Mouse (Mus musculus) hindbrain, embryonic 10.5 days (tissue): ENCODE data around the gene 2610528J11Rik. TPM values are rescaled to one million over a fixed set of nuclear protein-coding genes. Genes with fewer than 3 reads are reported as not detected.

ENCODE experiments used
- polyA plus RNA-seq: library from polyadenylated mRNA; unstranded; fragments of >200 nt; fragmentation: Nextera tagmentation; extraction: Ambion mirVana; gene quantifications from 2 replicates; pipeline ENCODE4 v1.2.1, GENCODE M21; 2016

2610528J11Rik gene
- polyA plus RNA-seq, 1 experiment from 2014 or later = 1.1 TPM

Other genes starting within 250 kb of the 2610528J11Rik start
- 104 and 106 TPM in 2 replicates for gene Ptprf, start 235.6 kb upstream of the 2610528J11Rik start, polyA plus RNA-seq
- gene Szt2, start 117.7 kb upstream of the 2610528J11Rik start, polyA plus RNA-seq = 7.0 and 11.7 TPM in 2 replicates
- gene Med8, start 117.7 kb upstream of the 2610528J11Rik start, polyA plus RNA-seq = 163 and 170 TPM in 2 replicates
- 49.0 and 51.8 TPM in 2 replicates for gene Elovl1, start 98.9 kb upstream of the 2610528J11Rik start, polyA plus RNA-seq
- gene Cdc20, start 89.6 kb upstream of the 2610528J11Rik start, polyA plus RNA-seq = 330 and 370 TPM in 2 replicates
- gene Mpl, start 69.5 kb upstream of the 2610528J11Rik start, polyA plus RNA-seq = 1.2 and 1.3 TPM in 2 replicates
- gene Tie1, start 36.9 kb upstream of the 2610528J11Rik start, polyA plus RNA-seq = 16.0 and 19.5 TPM in 2 replicates
- 0.71 and 1.1 TPM in 2 replicates for gene Tmem125, start 17.0 kb downstream of the 2610528J11Rik start, polyA plus RNA-seq
- gene Cfap57, start 93.8 kb downstream of the 2610528J11Rik start, polyA plus RNA-seq = 0.71 and 1.3 TPM in 2 replicates
- 148 and 192 TPM in 2 replicates for gene Ebna1bp2, start 93.8 kb downstream of the 2610528J11Rik start, polyA plus RNA-seq
- not detected in 2 replicates for gene Olfr62, start 132.0 kb downstream of the 2610528J11Rik start, polyA plus RNA-seq
- gene Olfr1342, start 165.8 kb downstream of the 2610528J11Rik start, polyA plus RNA-seq = not detected in 2 replicates
- gene Olfr1341, start 176.5 kb downstream of the 2610528J11Rik start, polyA plus RNA-seq = not detected in 2 replicates
- gene Olfr1340, start 193.1 kb downstream of the 2610528J11Rik start, polyA plus RNA-seq = not detected in 2 replicates
- gene Olfr1339, start 205.2 kb downstream of the 2610528J11Rik start, polyA plus RNA-seq = not detected in 2 replicates
- gene Olfr1338, start 231.7 kb downstream of the 2610528J11Rik start, polyA plus RNA-seq = not detected in 2 replicates